Mouse (Mus musculus) mesoderm, embryonic 11.5 days (tissue): ENCODE measurements around the gene Spred2.

ENCODE experiments used
- DNase-seq: peaks from one replicate; pipeline ENCODE4 v3.0.0-alpha.2; 2012; ENCODE audit warnings: low read depth, low spot score

Gene Spred2

DNA sequence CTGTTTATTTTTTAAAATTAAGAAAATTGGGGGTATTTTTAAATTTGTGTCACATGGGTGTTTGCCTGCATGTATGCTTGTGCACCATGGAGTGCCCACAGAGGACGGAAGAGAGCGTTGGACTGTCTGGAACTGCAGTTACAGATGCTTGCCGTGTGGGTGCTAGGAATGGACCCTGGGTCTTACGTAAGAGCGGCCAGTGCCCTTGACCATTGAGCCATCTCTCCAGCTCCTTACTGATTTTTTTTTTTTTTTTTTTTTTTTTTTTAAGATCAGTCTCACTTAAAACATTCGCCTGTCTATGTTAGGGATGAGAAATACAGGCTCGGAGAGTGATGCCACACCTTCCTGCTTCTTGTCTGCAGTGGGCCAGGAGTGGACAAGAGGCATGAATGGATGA, 29.7 kb downstream of the Spred2 start:
- DNase-seq: no peak

DNA sequence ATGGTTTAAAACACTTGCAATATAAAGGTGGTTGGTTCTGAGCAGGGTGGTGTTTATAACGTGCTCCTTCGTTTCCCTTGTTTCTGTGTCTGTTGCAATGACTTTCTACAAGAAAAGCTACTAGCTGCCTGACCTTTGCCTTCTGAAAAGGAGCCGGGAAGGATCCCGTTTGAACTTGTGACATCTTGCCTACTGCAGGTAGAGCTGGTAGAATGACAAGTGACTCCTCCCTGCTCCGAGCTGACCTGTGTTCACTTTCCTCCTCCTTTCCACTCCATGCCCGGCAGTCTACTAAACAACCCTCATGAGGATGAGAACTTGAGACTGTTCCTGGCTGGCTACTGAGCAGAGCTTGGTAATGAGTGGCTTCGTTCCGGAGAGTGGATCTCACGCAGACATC, 30.9 kb downstream of the Spred2 start:
- DNase-seq: no peak

DNA sequence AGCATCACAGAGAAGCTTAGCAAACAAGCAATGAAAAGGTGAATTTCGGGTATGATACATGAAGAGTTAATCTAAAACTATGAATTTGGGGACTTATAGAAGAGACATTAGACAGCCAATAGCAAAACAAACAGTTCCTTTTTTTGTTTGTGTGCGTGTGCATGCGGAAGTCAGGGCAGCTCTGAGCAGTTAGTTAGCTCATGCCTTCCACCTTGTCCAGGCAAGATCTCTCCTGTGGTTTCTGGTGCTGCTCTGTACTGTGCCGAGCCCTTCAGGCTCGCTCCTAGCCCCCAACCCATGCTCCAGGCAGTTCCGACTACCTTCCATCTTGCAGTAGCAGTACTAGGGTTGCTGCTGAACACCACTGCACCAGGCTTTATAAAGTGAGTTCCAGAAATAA, 31.5 kb downstream of the Spred2 start:
- DNase-seq: no peak

DNA sequence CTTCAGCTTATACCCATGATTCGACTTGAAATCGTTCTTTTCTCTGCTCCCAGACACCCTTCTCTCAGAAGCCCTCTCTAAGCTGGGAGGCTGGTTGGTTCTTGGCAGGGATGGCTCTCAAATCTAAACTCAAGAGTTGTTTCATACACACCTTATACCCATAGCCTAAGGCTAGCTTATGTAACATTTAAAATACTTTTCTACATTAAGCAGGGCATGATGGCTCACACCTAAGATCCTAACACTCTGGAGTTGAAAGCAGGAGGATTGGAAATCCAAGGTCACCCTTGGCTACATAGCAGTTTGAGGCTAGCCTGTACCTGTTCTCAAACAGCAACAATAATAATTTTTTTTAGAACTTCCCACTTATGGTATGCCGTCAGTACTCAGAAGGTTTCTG, 34.8 kb downstream of the Spred2 start:
- no peak for DNase-seq

DNA sequence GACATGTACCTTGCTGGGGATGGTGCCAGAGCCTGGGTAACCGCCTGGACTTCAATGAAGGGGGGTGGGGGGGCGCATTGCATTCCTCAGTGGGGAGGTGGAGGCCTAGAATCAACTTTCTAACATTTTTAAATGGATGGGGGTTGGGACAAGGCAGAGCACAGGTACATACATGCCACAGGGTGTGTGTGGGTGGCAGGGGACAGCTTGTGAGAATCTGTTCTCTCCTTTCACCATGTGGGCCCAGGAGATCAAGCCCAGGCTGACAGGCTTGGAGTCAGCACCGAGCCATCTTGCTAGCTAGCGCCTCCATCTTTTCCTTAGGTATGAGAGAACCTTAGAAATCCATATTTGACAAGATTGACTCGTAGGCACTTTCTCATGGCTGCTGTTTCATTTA, 35.7 kb downstream of the Spred2 start:
- DNase-seq: no peak

DNA sequence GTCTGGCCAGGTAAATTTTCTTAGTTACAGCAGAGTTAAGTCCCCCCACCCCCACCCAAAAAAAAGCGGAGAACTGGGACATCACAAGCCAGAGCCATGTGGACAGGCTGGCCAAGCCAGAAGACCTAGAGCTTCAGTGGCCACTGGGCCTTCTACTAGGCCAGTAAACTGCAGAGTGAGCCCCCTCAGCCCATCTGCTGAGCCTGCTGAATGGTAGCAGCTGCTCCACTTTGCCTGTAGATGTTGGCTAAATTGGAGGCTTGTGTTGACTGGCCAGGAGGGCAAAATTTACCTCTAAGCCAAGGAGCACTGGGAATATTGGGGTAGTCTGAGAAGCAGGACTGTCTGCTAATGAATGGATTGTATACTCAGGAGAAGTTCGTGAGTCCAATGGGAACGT, 36.4 kb downstream of the Spred2 start:
- DNase-seq: no peak

DNA sequence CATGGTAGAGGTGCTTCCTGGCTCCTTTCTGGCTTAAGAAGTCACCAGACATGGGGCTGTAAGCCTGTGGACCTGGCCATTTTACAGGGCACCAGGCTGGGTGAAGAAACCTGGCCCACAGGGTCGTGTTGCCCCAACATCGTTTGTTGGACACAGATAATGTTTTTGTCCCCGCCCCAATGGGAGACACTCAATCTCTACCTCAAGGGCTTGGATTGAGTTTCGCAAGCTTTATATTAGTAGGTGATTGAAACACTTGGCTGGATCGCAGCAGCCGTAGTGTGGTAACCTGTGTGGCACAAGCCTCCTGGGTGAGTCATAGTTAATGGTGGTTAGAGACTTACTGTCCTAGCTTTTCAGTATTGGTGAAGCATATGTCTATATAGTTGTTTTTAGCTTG, 36.9 kb downstream of the Spred2 start:
- DNase-seq: no peak

DNA sequence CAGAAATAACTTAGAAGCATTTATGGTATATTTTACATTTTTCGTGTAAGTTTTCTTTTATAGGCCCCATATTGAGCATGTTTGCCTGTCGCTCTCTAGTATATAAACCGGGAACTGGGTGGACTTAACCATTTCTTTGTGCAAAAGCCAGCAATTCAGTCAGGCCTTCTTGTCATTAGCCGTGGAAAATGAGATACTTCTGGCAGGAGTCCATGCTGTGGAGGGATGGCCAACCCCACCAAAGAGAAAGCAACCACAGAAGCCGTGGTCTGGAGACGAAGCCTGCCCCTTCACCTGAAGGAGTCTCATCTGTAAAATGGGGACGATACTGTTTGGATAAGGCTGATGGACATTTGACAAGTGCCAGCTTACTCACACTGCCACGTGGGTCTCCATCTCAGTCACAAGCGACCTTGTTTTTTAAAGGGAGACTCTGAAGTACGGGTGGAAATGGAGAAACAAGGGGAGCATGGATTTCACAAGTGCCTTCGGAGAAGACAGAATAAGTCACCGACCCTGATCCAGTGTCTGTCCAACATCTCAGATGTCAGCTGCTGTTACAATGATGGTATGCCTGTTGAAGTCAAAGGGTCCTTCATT, 37.7 kb downstream of the Spred2 start:
- no peak for DNase-seq

DNA sequence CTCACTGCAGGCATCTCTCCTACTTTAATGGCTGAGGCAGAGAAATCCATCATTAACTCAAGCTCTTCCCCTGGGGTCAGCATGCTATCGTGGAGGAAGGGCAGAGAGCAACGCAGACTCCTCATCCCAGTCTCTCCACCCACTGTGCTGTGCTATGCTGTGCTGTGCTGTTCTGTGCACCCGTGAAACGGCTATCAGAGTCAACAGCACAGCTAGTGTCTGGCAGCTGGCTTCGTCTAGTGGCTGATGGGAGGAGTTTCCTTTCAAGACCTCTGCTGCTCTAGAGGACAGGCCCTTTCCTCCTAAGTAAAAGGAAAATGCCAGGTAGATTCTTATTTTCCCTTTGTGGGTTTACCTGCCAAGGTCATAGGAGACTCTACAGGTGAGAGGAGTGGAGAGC, 38.6 kb downstream of the Spred2 start:
- no peak for DNase-seq

DNA sequence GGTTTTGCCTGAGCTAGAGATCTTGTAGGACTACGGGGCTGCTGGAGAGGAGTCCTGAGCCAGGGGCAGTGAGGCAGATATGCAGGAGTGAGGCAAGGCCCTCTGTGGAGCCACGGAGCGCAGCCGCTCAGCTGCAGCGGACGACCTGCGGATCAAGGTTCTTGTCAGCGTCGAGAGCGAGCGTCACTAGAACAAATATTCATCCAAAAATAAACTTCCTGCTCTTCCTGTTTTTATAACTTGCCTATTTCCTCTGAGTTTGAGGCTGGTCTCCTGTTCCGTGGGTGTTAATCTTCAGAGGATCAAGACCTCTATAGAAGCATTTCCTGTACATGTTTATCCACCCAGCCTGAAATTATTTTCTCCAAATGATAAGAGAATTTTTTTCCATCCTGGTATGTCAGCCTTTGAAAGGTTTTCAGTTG, 39.6 kb downstream of the Spred2 start:
- no peak for DNase-seq

DNA sequence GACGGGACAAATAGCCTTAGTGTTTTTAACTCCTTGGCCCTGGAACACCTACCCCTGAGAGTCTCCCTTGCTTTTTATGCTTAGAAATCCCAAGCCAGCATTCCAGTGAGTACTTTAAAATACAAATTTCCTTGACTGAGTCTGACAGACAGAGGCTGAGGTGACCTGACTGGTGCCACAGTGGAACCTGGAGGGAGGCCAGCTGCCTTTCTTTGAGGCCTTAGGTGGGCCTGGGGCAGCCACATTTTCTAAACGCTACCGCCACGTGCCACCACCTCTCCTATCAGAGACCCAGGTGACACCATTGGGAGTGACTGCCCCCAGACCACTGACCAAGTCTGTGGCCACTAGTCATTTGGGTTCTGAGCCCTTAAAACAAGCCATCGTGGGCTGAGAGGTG, 40.2 kb downstream of the Spred2 start:
- DNase-seq: no peak

DNA sequence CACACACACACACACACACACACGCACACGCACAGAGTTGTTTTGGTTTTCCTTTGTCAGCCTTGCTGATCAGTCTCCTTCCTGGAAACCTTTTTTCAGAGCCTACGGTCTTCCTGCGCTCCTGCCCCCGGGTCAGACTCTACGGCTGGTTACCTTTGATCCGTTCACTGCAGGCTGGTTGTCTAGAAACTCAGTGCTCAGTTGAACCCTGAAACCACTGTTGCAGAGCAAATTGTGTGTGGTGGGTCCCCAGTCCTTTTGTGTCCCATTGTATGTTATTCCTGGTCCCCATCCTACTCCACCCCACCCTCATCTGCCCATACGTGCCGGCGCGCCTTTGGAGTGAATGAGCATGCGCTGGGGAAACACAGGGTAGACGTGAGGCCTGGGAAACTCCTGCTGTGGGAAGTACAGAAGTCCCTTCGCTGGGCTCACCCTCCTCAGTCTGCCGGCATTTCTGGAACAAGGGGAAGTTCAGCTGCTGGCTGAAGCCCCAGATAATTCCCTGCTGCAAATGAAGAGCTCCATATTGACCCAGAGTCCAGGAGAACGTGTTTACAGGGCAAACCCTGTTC, 40.9 kb downstream of the Spred2 start:
- DNase-seq: no peak

DNA sequence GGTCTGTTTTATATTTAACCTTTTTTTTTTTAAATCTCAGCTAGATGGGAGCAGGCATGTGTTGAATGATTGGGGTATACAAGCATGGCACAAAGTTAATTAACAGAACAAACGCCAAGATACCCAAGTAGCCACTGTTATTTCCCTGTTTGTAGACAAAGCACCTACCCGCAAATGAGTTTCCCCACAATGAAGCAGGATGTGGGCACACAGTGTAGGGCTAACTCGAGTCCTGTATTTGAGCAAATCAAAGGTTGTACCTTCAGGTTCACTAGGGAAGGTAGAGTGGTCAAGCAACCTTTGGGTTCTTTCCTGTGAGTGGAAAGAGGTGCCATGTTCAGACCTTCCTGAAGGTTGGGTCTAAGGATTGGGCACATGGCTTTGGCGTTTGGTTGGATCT, 41.5 kb downstream of the Spred2 start:
- no peak for DNase-seq

DNA sequence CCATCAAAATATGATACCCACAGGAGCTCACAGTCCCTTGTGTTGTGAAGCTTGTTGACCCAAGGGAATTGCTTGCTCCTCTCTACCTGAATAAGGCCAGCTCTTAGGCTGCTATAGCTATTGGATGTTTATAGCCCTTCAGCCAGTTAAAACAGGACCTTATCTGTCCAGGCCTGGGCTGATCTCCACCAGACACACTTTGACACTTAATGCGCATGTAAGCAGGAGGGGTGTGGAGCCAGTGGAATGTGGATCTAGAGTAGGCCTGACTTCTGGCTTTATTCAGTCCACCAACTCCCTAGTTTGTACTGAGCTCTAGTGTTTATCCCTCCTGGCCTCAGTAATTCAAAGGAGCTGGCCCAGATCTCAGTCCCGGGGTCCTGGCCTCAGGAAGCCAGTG, 42.1 kb downstream of the Spred2 start:
- DNase-seq: no peak

DNA sequence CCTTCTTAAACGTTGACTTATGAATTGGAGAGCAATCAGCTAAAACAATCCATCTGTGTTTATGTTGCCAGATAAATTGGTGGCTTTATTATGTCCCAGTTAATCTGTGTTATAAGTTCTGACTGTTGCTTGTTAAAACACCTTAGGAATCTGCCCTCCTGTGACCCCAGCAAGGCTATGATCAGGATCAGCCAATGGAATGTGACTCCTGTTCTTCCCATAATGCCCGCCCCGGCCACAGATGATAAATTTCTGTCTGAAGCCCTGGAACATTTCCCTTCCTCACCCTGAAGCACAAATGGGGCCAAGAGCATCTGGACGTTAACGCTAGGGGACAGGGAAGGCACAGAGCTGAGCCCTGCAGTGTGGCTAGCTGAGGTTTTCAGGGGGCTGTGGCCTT, 45.4 kb downstream of the Spred2 start:
- DNase-seq: peak; percentile 71

DNA sequence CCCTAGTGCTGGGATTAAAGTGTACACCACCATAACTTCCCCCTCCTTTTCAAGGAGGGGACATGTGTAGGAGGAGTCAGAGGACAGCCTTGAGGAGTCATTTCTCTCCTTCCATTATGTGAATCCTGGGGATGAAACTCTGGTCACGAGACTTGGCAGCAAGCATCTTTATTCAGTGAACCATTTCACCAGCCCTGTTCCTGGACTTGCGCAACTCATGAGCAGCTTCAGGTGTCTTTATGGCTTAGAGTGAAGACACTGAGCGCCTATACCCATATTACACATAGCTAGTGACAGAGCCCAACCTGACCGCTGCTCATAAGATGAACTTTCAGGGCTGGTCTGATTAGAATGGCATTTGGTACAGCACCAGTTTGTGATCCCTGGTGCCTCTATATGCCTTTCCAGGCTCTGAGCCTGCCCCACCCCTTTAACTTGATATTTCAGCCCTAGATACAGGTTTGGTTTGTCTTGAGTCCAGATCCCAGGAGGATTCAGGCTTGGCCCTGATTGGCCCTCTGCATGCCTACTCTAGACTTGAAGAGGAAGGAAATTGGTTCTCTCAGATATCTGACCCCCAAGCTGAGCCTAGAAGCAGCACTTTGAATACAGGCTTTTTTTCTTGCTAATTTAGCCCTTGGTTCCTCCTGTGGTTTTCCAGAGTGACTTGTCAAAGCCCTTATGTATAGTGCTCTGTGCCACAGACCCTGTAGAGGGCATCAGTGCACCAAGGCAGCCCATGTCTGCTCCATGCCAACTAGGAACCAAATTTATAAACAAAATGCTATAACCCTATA, 48.0 kb downstream of the Spred2 start:
- DNase-seq: no peak

DNA sequence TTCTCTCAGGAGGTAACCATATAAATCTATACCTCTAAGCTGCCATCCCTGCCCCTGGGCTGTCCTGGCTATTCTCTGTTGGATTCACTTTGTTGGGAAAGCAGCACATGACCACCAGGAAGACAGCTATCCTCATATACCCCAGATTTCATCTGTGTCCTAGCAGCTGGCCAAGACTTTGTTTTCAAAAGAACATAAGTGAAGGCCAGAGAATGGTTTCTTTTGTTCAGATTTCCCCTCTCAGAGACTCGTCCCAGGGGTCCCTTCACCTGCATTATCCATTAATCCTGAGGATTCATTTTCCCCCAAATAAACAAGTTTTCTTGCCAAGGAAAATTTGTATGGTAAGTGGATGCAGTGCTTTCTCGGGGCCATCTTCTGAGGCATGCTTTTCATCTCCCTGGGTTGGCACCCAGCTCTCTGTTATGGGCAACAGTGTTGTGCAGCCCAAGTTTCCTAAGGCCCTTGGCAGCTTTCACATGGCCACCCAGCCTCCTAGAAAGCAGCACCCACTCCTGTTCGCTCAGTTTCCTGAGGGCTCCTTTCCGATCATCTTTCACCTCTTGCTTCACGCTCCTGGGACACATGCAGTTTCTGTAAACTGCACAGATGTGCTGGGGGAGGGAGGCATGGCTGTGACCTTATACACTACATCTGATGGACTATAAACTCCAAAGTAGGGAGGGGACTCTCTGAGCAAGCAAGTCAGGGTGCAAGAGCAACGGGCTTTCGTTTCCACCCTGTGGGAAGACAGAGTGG, 49.0 kb downstream of the Spred2 start:
- DNase-seq: no peak

DNA sequence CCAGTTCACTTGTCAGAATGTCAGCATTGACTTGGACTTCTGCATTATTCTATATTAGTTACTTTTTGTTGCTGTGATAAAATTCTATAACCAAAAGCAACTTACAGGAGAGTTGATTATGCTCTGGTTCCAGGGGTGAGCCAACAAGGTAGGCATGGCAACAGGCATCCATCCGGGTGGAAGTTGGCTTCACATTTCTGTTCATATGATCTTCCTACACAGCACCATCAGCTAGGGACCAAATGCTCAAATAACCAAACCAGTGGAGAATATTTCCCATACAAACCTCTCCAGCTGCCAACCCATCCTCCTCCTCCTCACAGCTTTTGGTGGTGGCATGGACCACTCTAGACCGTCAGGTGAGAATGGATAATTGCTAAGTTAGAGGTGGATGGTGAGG, 51.9 kb downstream of the Spred2 start:
- DNase-seq: no peak

DNA sequence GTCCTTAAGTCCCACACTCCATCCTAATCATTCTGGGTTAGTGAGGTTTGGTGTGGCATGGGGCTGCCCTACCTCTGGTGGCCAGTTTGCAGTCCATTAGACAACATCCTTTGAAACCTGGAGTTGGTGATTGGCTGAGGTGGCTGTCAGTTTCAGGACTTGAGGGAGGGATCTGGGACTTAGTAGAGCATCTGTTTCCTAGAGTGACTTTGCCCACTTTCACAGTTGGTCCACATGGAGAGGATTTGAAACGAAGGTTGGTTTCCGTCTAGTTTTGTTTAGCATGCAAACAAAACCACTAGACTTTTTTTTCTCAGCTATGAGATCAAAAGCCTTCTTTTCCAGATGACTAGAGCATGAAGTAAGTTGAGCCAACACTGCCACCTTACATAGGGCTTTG, 53.5 kb downstream of the Spred2 start:
- no peak for DNase-seq

DNA sequence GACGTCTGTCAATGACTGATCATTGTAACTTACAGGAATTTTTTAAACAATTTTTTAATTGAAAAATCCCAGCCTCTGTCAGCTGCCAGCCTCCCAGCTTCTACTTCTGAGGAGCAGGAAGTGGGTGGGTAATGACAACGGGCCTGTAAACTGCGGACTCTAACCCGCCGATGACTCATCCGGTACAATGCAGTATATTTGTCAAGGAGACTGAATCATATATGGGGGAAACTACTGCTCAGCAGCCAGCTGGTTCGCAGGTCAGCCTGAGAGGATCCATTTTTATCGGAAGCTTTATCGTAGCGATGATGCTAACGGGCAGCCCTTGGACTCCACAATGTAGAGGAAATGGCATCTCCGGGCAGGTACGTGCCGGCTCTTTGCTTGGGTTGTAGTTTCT, 55.2 kb downstream of the Spred2 start:
- no peak for DNase-seq

DNA sequence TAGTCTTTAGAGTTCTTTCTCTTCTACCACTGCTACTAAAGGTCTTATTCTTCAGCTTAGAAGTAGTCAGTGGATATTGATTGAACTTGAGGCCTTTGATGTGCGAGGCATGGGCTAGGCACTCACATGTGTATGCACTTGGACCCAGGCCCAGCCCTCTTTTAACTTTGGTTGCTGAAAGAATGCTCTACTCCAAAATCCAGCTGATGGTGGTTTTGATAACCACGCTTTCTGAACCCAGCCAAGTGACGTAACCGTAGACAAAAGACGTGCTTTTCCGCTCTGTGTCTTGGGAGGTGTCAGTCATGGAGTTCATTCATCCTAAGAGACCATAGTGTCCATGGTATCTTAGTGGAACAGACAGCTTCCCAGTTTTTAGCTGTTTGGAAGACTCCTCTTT, 57.9 kb downstream of the Spred2 start:
- no peak for DNase-seq

DNA sequence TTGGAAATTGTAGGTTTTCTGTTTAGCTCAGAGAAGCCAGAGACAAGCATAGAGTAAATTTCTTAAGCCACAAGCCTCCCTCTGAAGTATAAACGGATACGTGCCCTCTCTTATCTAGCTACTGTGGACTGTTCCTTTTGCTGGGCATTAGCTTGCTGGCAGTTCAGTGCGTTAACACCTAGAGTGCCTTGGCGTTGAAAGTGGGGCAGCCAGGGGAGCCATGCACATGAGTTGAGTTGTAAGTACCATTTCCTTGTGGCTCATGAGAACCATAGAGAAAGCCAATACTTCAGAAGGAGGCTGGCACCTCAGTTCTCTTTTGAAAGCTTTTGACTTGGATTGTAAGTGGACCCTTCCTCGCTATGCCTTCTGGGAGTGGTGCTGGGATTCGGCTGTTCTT, 58.6 kb downstream of the Spred2 start:
- no peak for DNase-seq

DNA sequence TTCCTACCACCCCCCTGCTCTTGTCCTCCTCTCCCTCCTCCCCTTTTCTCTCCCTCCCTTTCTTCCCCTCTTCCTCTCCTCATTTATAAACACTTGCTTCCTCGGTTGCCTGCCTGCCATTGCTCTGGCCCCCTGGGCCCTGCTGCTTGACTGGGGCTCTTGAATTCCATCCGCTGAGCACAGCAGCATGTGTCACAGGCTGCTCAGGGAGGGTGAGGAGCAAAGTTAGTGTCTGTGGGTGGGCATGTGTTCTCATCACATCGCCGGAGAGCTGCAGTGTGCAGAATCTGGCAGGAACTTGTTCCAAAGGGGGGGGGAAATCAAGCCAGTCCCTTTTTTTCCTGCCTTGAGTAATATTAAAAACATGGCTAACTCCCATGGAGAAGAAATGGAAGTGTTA, 59.1 kb downstream of the Spred2 start:
- no peak for DNase-seq
